Mouse (Mus musculus) left cerebral cortex, adult 2 months (tissue): ENCODE measurements at regions not wholly inside any gene's neighbourhood (a gene's known extent, or its start where the extent isn't known, plus 50 kb on each side); places are given as distances from the start of the nearest gene placed in this dataset.

Source experiments
- DNase-seq, 2 experiments: peaks; one replicate each; pipeline ENCODE4 v3.0.0; 2021 to 2022; ENCODE audit warnings: low spot score in 2 of 2, mixed read lengths in 1 of 2; ENCODE audit errors: extremely low spot score in 1 of 2
- H3K27ac ChIP-seq: fragments of 200-600 bp; 2 replicates; pipeline ENCODE4 v1.8.1; 2022
- H3K4me3 ChIP-seq: fragments of 200-600 bp; 2 replicates; pipeline ENCODE4 v1.8.1; 2022
- CTCF ChIP-seq: fragments of 200-600 bp; IDR thresholded peaks from 2 replicates; pipeline ENCODE4 v1.8.1; 2022; ENCODE audit warnings: antibody characterized with exemption, mild to moderate bottlenecking, moderate library complexity
- intact Hi-C: fragments of 180-260 bp; cut with DNase I; formaldehyde crosslinking; loops from one replicate; pipeline ENCODE4 v1.15.1; 2025

DNA sequence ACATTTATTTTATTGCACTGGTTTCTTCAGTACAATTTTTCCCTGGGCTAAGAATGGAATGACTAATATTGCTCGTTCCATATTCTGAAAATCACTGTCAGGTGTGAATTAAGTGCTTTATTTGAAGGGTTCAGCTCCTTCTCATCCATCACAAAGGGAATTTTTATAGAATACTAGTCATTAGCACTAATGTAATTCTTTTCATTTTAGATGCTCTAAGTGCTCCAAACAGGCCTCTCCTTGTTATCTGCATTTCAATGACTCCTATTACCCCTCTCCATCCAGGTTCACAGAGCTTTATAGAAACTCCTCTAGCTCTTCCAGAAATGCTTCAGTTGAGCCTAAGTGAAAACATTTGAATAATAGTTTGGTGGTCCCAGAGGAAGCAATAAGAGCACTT, 431.5 kb upstream of the Sel1l start:
- no peak overlapping the region for H3K27ac ChIP-seq
- no peak for TF ChIP-seq CTCF
- DNase-seq = no peak
- intact Hi-C loops = no loop called here
- H3K4me3 ChIP-seq = no peak overlapping the region

DNA sequence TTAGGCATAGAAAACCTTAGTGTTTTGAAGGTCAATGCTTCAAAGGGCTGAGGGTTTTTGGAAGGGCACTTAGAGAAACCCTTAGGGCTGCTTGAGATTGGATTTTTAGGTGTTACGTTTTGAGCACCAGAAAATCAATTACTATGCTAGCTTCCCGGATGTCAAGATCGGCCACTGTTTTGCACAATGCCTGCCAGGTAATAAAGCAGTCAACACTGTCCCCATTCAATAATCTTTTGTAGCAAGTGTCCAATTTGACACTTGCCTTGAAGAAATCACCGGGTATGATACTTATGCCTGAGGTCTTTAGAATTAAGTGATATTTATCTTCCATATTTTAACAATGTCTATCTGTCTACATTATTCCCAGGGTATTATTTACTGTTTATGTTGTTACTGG, 403.0 kb upstream of the Sel1l start:
- TF ChIP-seq CTCF = no peak
- Histone ChIP-seq H3K4me3 (no peak overlapping the region), H3K27ac (no peak overlapping the region; the same call in 1 of the 2 replicates)
- no peak for DNase-seq
- intact Hi-C loops = no loop called here

DNA sequence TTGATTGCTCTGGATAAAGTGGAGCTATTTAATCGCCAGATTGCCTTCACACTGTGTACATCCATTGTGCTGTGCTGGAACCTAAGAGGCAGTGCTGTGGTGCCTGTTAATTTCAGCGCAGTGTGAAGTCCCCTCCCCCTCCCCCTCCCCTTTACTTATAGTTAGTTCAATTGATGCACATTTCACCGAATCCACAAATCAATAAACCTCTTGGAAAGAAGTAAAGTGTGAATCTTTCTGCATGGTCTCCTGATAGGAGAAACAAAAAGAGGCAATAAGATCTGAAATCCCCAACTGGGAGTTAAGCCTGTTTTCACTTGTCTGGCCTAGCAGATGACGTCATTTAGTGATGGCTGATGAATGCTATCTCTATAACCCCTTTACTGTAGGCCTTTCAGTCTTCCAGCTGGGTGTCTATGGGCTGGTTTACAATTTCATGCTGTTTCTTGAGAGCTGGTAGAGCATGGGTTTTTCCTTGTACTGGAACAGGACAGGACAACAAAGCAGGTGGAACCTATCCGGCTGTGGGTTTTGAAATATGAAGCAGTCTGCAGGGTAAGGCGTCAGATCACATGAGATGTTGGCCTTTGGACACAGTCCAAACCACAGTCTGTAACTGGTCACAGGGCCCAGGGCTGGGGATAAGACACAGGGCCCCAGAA, 398.0 kb upstream of the Sel1l start:
- DNase-seq = no peak
- no peak for TF ChIP-seq CTCF
- intact Hi-C loops = no loop called here

DNA sequence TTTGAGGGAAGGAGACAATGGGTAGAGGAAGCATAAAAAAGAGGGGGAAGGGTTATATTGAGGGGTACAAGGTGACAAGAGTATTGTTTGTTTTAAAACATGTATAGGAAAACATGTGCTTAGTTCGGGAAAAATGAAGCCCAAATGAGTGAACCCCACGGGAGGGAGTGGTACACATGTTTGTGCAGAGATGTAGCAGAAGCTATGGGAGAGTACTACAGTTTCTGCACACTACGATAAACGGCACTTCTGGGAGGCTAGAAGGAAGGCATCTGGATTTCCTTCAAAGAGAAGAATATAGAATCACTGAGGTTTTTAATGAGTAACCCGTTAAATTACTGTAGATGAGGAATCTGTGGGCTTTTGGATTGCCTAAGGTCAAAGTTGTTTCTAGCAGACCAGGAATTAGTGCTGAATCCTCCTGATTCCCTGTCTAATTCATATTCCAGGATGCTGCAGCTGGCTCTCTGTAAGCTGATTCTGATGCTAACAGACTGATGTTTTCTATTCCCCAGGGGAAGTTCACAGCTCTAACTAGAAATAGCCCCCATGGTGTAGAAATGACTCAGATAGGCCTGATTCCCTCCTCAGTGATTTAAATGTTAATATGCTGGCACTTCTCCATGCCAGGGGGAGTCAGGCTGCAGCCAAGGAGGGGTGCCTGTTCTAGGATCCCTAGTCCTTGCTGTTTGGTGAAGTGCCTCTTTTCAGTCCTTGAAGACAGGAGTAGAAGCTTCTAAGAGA, 391.2 kb upstream of the Sel1l start:
- TF ChIP-seq CTCF = no peak
- no peak for DNase-seq
- Histone ChIP-seq H3K27ac (peak overlapping the region; percentile 11; the same call in 1 of the 2 replicates), H3K4me3 (no peak overlapping the region)
- intact Hi-C loops = no loop called here

More for the DNA sequence above, 398.0 kb upstream of the Sel1l start:
- no peak overlapping the region for H3K4me3 ChIP-seq
- no peak overlapping the region for H3K27ac ChIP-seq

DNA sequence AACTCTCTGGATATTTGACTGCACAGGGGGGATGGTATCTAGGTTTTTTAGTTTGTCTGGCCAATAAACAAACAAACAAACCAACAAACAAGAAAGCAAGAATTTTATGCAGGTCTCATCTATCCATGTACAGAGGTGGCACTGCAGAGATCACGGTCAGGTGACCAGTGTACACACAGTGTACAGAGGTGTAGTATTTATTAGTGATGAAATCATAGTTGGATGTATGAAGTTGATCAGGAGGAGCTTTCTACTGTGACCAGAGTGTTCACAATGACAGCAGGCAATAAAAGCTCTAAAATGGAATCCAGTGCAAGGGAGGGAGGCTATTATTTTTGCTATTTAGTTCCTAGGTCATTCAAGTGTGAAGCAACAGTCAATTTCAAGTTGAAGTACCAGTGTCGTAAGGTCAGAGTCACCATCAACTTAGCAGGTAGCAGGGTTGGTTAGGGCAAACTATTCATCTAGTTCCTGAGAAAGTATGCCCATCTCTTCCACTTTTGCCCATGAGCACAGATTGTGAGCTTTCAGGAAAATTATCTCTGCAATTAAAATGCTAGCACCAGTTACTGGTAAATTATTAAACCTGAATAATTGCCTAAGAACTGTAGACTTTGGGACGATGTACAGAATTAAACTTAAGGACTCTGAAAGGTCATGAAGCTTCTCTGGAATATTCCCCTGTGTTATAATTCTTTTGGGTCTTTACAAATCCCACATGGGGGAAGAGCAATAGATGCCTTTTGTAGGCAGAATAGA, 384.9 kb upstream of the Sel1l start:
- no peak overlapping the region for H3K27ac ChIP-seq
- intact Hi-C loops = no loop called here
- DNase-seq = no peak
- no peak overlapping the region for H3K4me3 ChIP-seq
- TF ChIP-seq CTCF = no peak

DNA sequence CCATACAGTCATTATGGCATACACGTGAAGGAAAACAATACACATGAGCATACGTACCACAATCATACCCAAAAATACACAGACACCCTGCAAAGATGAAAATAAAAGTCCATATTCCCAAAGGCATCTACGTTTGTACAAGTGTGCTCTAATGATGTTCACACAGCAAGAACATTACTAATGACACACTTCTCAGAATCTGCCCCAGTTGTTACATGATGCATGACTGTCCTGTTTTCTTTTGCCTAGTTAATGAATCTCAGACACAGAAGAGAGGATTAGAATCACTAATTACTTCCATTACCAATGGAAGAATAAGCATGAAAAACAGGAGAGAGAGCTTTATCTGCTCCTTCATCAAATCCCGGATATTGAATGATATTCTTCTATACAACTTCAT, 379.6 kb upstream of the Sel1l start:
- intact Hi-C loops = no loop called here

DNA sequence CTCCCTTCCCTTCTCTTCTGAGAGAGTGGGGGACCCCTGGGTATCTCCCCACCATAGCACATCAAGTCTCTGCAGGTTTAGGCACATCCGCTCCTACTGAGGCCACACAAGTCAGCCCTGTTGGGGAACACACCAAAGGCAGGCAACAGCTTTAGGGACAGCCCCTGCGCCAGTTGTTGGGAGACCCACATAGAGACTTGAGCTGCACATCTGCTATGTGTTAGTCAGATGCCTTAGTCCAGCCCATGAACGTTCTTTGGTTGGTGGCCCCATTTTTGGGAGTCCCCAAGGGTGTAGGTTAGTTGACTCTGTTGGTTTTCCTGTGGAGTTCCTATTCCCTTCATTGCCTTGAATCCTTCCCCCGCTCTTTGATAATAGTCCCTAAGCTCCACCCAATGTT, 354.4 kb upstream of the Sel1l start:
- intact Hi-C loops = no loop called here
- no peak for TF ChIP-seq CTCF
- no peak for DNase-seq
- Histone ChIP-seq H3K4me3 (no peak overlapping the region), H3K27ac (no peak overlapping the region)

More for the DNA sequence above, 379.6 kb upstream of the Sel1l start:
- no peak overlapping the region for H3K27ac ChIP-seq
- no peak for TF ChIP-seq CTCF
- H3K4me3 ChIP-seq = no peak overlapping the region
- no peak for DNase-seq

DNA sequence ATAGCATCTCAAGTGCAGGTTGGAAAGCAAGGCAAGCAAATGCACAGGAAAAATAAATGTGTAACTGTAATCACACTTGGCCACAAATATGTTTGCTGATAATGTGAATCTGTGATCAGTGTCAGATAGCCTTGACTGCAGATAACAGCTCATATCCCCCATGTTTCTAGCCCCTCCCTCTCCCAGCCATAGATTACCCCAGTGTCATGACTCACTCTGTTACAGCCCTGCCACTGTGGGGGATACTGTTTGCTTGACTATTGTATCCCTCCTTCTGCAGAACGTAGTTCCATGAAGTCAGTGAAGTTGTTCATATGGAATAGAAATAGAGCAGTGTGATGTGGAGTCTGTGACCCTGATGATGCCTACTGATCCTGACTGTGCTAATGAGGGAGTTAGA, 351.6 kb upstream of the Sel1l start:
- no peak for TF ChIP-seq CTCF
- no peak for DNase-seq
- Histone ChIP-seq H3K4me3 (no peak overlapping the region), H3K27ac (no peak overlapping the region)
- intact Hi-C loops = no loop called here

DNA sequence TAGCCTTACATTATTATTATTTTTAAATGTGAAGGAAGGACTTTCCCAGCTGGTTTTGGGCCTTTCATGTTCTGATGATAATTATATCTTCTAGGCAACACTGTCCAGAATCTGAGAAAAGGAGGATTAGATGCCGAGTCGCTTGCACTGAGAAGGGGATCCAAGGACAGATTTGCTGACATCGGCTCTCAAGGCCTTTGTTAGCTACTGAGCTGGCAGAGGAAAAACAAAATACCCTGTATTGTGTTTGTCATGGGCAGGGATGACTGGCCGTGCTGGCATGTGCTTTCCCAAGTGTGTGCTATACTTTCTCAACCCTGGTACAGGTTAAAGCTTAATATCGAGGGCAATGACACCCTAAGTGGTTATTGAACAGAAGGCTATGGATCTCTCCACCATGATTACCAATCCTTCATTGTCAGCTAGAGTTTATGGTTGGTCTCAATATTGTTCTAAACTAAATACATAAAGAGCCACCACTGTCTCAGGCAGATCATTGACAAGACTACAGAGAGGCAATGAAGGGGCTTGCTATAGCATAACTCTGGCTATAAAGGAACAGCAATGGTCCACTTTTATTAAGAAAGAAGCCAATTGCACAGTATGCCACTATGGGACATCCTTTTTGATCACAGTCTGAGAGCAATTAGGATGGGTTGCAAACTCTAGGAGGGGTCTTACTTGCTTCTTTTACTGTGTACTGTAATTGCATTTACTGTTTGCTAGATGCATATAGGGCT, 350.0 kb upstream of the Sel1l start:
- intact Hi-C loops = loop anchor here (10.0 kb wide), 1 partner anchor 174 kb away; no protein-coding TSS in a partner anchor
- DNase-seq = no peak
- Histone ChIP-seq H3K27ac (no peak overlapping the region), H3K4me3 (no peak overlapping the region)
- no peak for TF ChIP-seq CTCF

DNA sequence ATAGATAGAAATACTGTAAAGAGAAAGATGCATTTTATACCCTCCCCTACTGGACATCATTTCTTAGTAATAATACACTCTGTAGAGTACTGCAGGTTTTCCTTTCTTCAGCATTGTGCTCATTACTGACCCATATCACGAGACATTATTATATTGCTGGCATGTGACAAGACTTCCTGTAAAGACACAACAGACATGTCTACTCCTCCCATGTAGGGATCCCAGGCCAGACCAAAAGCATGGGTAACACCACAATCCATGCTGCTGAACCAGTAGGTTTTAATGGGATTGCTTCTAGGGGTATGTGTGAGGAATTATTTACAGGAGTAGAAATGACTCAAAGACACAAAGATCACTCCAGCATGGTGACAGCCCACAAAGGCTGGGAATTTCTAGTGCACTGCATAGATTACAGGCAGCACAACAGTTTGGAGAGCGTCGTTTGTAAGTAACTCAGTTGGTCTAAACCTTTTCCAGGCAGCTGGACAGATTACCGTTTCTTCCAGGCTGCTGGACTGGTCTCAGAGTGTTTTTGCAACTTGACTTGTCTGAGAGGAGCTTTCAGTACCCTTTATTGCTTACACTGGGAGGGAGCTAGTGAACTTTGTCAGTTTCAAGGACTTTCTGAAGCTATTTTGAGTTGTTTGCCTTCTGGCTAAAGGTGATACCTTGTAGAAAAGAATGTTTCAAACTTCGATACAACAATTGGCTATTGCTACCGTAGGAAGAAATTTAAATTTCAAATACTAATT, 345.2 kb upstream of the Sel1l start:
- Histone ChIP-seq H3K4me3 (no peak overlapping the region), H3K27ac (no peak overlapping the region)
- DNase-seq = no peak
- intact Hi-C loops = loop anchor here (5.0 to 10.0 kb wide), 2 partner anchors 103 to 169 kb away; no protein-coding TSS in a partner anchor
- TF ChIP-seq CTCF = no peak
